Mouse (Mus musculus): Measurements from ENCODE around the gene Sccpdh.
"Not testable (repeated sequence)": the region's sequence is repeated elsewhere in the genome, so short reads cannot be mapped to it uniquely, and the experiment has no call there.

The Sccpdh gene

DNA sequence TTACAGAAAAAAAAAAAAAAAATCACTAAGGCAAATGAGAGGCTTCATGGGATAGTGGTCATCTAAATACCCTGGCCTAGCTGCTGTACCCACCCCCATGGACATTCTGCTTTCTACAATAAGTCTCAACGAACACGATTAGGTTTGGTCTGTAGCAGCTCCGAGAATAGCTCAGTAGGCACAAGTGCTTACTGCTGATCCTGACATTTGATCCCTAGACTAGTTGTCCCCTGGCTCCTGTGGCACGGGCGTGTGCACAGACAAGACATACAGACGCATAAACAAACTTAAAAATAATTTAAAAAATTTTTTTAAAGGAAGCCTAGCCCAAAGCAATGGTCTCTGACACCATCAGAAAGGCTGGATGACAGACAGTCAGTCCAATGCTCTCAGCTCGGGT is 560 bp upstream of the Sccpdh start:
- in situ Hi-C loops (cut with MboI, MseI), result no loop called here

DNA sequence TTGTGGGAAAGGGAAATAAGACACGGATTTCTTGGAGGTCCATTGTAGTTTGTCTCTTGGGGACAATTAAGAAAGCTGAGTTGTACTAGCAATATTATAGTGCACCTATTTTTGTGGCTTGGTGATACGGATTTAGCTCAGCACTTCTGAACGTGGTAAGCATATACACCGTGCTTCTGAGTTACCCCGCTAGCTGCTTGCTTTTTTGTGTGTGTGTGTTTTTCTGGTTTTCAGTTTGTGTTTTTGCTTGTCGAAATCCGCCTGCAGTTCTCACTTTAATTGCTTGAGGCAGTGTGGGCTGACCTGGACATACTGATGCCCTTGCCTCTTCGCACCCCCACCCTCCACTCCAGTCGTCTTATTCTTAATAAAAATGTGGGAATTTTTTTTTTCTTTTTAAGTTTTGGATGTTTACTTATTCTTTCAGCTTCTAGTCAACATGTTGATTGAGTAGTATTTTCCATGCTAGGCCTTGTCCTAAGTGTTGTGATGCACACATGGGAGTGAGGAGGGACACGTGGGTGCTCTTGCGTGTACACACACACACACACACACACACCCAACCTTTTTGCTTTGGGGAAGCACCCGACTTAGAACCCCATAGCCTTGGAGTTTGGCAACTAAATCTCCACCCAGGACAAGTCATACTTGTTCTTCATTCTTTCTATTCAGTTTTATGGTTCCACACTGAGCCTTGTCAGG is 977 bp downstream of the Sccpdh start:
- in situ Hi-C loops (cut with MboI, MseI), result no loop called here

DNA sequence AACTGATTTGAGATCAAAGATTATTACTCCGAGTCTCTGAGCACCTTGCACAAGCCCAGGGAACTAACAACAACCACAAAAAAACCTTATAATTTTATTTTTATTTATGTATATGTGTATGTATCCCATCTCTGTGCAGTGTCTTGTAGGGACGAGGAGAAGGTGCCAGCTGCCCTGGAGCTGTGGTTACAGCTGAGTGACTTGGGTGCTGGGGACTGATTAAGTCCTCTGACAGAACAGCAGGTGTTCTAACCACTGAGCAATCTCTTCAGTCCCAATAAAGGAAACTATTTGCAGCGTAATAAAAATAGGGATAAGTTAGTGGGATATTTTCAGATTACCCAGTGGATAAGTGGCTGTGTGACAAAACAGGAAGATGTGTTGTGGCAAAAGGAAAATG is 6.3 kb downstream of the Sccpdh start:
- in situ Hi-C loops (cut with MboI, MseI), result loop anchor here (10.0 kb wide), 1 partner anchor 240 kb away; no protein-coding TSS in a partner anchor

DNA sequence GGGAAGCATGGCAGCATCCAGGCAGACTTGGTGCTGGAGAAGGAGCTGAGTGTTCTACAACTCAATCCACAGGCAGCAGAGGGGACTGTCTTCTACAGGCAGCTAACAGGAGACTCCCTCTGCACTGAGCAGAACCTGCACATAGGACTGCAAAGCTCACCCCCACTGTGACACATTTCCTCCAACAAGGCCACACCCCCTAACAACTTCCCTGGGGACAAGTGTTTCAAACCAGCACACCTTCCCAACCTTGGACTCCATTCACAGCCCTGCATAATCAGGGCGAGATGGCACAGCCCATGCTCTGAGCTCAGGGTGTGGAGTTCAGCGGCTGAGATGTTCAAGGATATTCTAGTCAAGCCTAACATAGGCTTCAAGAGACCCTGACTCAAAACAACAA is 9.0 kb downstream of the Sccpdh start:
- in situ Hi-C loops (cut with MboI, MseI), result loop anchor here (10.0 kb wide), 1 partner anchor 238 kb away; no protein-coding TSS in a partner anchor

DNA sequence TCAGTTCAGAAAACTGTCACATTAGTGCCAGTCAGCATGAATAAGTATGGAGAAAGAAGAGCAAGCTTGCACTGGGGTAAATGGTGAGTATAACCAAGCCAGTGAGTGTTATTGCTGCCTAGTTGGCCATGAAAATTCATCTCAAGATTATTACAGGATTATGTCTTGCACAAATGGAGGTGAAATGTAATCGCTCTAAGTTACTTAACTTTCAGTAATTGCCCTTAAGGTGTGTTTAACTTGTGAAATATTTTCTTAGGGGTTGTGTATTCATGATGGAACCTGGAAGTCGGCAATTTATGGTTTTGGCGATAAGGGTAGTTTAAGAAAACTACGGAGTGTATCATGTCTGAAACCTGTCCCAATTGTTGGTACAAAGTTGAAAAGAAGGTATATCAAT is 11.3 kb downstream of the Sccpdh start:
- in situ Hi-C loops (cut with MboI, MseI), result loop anchor here (10.0 kb wide), 1 partner anchor 235 kb away; no protein-coding TSS in a partner anchor

DNA sequence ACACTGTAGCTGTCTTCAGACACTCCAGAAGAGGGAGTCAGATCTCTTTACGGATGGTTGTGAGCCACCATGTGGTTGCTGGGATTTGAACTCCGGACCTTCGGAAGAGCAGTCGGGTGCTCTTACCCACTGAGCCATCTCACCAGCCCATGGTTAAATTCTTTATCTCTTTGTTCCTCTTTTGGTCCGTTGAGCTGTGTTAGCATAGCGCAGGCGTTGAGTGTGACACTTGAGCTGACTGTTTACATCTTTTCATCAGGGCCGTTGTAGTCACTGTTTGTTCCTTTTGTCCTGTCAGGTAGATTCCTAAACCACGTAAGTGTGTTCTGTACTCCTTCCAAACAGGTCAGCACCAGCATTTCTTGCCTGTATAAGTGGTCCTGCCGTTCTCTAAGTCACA is 14.7 kb downstream of the Sccpdh start:
- in situ Hi-C loops (cut with MboI, MseI), result not testable (repeated sequence)

DNA sequence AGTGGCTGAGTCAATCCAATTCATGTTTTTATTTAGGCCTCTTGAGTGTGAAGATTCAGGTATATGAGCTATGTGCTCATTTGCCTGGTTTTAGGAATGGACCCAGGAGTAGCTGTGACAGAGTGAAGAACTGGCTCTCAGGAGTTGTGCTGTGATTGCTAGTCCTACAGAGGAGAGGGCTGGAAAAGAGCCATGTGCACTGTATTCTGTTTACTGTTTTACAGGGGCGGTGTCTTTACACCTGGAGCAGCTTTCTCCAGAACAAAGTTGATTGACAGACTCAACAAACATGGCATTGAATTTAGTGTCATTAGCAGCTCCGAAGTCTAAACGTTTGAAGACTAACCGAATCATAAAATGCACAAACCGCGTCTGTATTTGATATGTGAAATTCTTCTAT is 18.3 kb downstream of the Sccpdh start:
- in situ Hi-C loops (cut with MboI, MseI), result no loop called here

DNA sequence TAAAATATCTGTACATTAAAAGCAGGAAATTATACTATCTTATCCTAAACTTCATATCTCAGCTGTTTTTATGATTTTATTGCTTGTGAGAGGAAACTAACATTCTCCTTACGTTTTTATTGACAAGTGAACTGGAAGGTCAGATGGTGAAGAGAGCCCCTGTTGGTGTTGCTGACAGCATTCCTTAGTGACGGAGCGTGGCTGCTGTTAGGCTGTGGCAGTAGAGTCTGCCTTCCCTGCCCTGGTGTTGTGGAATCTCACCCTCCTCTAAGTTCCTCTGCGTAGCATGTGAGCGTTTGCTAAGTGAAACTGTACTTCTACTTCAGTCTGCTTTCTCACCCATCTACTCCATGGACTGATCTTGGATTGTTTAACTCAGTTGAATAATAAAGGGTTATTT is 18.8 kb downstream of the Sccpdh start:
- in situ Hi-C loops (cut with MboI, MseI), result no loop called here

DNA sequence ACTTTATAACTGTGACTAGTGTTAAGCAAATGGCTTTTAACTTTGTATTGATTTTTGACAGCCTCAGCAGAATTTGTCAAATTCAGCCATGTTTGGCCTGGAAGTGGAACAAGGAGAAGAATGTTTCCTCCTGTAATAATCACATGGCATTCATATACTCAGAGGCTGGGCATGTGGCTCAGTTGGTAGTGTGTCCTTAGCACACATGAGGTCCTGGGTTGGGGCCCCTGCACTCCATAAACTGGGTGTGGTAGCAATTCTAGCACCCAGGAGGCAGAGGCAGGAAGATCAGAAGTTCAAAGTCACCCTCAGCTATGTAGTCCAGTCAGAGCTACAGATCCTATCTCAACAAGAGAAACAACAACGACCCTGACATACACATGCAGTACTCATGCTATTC is 19.3 kb downstream of the Sccpdh start:
- in situ Hi-C loops (cut with MboI, MseI), result no loop called here

DNA sequence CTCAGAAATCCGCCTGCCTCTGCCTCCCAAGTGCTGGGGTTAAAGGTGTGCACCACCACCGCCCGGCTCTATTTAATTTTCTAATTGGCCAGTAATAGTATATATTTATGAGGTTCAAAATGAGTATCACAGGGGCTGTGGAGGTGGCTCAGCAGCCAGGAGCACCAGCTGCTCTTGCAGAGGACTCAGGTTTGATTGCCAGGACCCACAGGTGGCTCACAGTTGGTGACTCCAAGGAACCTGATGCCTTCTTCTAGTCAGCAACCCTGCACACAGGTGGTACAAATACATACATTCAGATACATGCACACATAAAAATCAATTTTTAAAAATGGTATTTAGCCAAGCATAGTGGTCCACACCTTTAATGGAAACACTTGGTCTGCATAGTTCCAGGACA is 20.0 kb downstream of the Sccpdh start:
- in situ Hi-C loops (cut with MboI, MseI), result no loop called here

DNA sequence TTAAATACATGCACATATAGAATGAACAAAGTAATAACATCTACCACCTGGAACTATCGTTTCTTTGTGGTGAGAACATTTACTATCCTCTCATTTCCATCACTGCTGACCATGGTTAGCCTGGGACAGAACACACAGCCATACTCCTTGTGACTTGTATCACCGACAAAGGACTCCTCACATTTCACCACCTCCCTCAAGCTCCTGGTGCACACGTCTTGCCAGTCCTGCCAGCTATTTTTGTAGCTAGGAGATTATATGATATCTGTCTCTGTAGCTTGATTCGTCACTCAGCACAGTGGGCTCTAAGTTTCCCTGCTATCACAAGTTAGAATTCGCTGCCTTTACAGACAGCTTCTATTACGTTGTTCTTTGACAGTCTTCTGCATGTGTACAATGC is 20.4 kb downstream of the Sccpdh start:
- in situ Hi-C loops (cut with MboI, MseI), result no loop called here

DNA sequence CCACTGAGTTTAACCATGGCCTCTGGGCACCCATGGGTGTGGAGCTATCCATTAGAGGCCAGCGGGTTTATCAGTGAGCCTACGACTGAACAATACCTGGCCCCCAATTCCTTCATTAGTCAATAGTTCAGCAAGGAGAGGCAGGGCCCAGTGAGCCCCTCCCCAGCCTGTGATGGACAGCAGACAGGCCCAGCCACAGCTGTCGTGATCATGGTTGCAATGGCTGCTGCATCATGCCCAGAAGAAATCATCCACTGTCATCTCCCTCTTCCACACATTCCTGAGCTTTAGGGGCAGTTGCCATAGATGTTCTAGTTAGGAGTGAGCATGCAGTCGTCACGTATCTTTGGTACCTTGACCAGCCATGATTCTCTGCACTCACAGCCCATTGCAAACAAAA is 20.9 kb downstream of the Sccpdh start:
- in situ Hi-C loops (cut with MboI, MseI), result no loop called here

DNA sequence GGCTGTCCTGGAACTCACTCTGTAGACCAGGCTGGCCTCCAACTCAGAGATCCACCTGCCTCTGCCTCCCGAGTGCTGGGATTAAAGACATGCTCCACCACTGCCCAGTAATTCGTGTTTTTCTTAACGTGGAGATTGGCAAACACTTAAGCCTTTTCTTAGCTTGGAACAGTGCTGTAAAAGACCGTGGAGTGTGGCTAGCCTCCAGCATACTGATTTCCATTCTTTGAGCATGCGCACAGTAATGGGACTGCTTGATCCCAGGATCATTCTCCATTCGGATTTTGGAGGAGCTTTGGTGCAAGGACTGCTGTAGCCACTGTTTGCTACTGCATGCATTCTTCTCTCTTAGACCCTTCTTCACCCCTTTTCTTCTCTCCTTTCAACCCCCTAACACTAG is 21.5 kb downstream of the Sccpdh start:
- in situ Hi-C loops (cut with MboI, MseI), result no loop called here

DNA sequence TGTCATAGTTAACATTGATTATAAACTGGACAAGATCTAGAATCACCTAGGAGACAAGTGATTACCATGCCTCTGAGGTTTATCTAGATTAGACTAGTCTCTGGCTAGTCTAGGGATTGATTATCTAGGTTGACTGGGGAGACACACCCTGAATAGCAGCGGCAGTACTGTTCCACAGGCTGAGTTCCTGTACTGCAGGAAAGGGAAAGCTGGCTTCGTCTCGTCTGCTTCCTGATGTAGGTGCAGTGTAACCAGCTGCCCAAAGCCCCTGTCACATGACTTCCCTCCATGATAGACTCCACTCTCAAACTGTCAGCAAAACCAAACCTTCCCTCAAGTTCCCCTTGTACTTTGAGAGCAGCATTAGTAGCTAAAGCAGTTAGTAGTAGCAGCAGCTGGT is 36.1 kb downstream of the Sccpdh start:
- in situ Hi-C loops (cut with MboI, MseI), result loop anchor here (5.0 kb wide), 1 partner anchor 392 kb away; no protein-coding TSS in a partner anchor

DNA sequence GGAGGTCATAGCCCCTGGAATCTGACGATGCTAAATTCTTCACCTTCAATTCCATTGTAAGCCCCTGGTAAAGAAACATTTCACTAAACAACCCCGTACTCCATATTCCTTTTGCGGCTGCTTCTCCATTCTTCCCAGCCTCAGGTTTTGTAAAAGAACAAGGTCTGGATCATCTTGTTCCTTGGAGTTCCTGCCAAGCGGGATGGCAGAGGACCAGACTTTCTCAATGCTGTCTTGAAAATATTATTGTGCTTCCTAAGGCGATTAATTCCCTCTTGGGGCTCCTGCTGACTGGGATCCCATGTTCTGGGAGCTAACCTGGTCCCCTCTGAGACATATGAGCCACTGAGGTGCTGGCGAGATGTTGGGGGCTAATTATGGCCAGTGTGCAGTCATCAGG is 37.1 kb downstream of the Sccpdh start:
- in situ Hi-C loops (cut with MboI, MseI), result no loop called here

DNA sequence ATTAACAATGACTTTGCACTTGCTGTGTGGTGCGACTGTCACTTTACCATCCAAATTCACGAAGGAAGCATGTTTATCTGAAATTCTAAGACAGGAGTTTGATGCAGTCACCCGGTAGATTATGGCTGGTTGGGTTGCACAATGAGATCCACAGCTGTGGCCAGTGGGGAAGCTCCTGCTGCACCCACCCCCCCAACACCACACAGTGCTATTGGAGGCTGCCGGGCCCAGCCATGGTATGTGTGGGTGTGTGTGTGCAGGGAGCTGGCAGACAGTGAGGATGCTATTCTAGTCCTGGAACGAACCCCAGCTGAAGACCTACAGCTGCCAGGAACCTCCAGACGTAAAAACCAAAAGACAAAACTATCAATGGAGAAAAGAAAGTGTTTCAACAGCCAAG is 41.4 kb downstream of the Sccpdh start:
- in situ Hi-C loops (cut with MboI, MseI), result no loop called here

DNA sequence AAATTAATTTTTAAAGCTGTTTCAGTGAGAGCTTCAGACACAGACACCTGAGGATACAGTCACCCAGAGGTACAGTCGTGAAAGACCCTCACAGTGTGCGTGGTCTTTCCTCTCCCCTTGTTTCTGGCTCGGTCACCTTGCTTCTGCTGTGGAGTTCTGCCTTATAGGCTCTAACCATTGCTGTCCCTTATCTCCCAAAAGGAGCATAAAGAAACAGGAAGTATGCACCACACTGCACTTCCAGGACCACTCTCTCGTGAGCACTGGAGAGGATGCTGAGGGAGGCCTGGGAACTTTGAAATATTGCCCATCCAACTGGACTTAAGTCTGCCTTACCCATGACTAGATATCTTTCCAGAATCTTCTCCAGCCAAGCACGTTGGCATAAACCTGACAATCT is 42.7 kb downstream of the Sccpdh start:
- in situ Hi-C loops (cut with MboI, MseI), result no loop called here

DNA sequence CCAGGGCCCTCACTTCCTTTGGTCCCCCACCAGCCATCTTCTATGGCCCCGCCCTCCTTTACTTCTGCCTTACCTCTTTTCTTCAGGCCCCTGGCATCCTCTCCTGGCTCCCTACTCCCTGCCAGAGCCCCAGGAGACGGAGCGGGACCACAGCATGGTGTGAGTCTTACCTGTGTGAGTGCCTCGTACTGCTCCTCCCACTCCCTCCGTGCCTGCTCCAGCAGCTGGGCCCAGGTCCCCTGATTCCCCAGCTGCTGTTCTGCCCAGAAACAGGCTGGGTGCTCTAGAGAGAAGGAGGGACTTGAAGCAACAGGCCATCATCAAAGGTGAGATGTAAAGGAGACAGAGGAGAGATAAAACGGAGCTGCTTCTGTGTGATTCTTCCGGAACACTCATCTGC is 44.6 kb downstream of the Sccpdh start:
- in situ Hi-C loops (cut with MboI, MseI), result no loop called here

DNA sequence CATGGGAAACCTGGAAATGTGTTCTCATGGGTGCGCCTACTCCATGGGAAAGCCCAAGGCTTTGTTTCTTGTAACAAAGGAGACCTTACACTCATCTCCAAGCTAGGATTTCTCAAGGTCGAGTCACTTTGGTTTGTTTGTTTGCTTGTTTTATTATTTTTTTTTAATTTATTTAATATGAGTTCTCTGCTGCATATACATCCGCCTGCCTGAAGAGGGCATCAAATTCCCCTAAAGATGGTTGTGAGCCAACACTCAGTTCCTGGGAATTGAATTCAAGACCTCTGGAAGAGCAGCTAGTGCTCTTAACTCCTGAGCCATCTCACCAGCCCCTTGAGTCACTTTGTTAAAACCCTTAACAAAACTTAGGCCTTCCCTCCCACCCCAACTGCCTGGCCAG is 45.4 kb downstream of the Sccpdh start:
- in situ Hi-C loops (cut with MboI, MseI), result no loop called here

DNA sequence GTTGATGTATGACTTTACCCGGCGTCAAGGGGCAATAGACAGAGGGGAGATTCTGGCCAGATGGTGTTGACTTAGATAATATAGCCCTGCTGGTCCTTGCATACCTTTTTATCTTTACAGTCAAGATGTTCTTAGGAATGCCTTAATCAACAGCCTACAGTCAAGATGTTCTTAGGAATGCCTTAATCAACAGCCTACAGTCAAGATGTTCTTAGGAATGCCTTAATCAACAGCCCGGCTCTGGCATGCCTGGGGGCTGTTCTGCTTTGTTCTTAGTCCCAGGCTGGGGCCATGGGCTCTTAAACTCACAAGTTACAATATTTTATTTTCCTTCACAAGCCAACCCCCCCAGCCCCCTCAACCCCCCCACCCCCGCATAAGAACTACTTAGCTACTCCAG is 47.3 kb downstream of the Sccpdh start:
- in situ Hi-C loops (cut with MboI, MseI), result not testable (repeated sequence)

DNA sequence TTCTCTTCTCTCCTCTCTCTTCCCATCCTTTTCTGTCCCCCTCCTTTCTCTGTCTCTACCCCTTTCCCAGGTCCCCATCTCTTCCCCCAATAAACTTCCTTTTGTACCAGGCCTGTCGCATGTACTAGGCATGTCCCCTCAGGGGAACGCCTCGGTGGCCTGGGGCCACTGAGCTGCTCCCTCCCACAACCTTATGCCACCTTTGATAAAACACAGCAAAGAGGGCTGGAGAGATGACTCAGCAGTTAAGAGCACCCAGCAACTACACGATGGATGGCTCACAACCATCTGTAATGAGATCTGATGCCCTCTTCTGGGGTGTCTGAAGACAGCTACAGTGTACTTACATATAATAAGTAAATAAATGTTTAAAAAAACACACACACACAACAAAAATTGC is 47.8 kb downstream of the Sccpdh start:
- in situ Hi-C loops (cut with MboI, MseI), result no loop called here

DNA sequence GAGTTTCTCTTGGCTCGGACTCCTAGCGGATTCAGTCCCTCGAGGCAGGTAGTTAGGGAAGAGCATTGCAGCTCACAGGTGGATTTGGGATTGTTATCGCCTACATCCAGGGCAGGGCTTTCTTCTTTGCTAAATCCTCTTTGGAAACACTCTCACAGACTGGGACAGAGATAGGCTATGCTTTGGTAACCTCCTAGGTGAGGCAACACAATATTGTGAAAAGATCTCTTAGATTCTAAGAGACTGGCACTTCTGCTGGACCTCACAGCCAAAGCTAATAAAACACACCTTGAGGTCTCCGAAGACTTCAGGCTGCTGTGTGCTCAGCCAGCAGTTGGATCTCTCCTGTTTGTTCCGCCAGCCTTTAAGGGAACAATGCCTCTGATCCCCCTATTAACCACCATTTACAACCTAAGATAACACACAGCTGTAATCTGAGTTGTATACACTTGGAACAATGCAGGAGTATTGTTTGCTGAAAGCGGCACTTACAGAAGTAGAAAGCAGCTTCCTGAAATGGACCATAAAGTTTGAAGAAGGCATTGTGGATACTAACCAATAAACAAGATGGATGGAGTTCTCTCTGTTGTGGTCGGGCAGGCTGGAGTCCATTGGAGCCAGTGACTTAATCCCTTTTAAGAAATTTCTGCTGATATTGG is 54.9 kb downstream of the Sccpdh start:
- in situ Hi-C loops (cut with MboI, MseI), result no loop called here

DNA sequence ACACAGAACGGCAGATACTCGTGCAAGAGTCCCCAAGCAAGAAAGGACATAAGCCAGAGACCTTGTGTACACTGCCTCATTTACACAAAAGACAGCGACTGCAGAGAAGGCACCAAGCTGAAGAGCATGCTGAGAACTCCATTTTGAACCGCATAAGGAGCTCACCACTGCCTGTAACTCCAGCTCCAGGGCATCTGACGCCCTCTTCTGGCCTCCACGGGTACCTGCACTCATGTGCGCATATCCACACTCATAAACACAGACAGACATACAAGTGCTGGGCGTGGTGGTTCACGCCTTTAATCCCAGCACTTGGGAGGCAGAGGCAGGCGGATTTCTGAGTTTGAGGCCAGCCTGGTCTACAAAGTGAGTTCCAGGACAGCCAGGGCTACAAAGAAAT is 60.7 kb downstream of the Sccpdh start:
- in situ Hi-C loops (cut with MboI, MseI), result no loop called here

DNA sequence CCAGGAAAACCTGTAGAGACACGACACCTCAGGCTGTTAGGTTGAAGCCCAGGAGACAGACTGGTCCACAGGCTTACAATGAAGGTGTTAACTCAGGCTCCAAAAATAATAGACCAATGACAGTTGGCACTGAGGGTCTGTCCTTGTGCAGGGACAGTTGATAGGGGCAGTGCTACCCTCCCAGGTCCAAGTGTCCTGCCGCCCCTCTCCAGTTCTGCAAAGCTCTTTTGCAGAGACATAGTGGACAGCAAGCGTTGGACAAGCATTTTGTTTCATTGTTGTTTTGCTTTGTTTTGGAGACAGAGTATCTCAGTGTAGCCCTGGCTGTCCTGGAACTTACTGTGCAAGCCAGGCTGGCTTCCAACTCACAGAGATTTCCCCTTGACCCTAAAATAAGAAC is 63.4 kb downstream of the Sccpdh start:
- in situ Hi-C loops (cut with MboI, MseI), result no loop called here

Measured in regulatory T cell (primary cell).